Mouse (Mus musculus) heart, embryonic 15.5 days (tissue): ENCODE results near the gene Fhad1. TPM values are rescaled to one million over a fixed set of nuclear protein-coding genes. Genes with fewer than 3 reads are reported as not detected.
A peak's percentile ranks its signal among the peaks of the same experiment; 100 is the strongest.

Experiments
- ATAC-seq: fragments of 200-750 bp; cut with Nextera tagmentation; replicated peaks from 2 replicates; pipeline ENCODE4 v1.8.0; 2017; ENCODE audit warnings: low read depth, moderate TSS enrichment; ENCODE audit not compliant: insufficient number of reproducible peaks, insufficient read depth, low FRiP score
- H3K27ac ChIP-seq: fragments of 300-500 bp; sonication (generic); 2 replicates; pipeline ENCODE4 v1.5.1; 2015; ENCODE audit warnings: mild to moderate bottlenecking, inconsistent platforms
- H3K27me3 ChIP-seq: fragments of 300-500 bp; sonication (generic); 2 replicates; pipeline ENCODE4 v1.6.1; 2015; ENCODE audit warnings: inconsistent platforms
- H3K36me3 ChIP-seq: fragments of 300-500 bp; sonication (generic); 2 replicates; pipeline ENCODE4 v1.6.1; 2015; ENCODE audit warnings: mild to moderate bottlenecking, inconsistent platforms
- H3K4me1 ChIP-seq: fragments of 300-500 bp; sonication (generic); replicated peaks from 2 replicates; pipeline ENCODE4 v1.6.1; 2015; ENCODE audit warnings: inconsistent platforms
- H3K4me2 ChIP-seq: fragments of 300-500 bp; sonication (generic); 2 replicates; pipeline ENCODE4 v1.6.1; 2015; ENCODE audit warnings: inconsistent platforms, mild to moderate bottlenecking, moderate library complexity
- H3K4me3 ChIP-seq: fragments of 300-500 bp; sonication (generic); 2 replicates; pipeline ENCODE4 v1.5.1; 2015; ENCODE audit warnings: mild to moderate bottlenecking, inconsistent platforms
- H3K9ac ChIP-seq: fragments of 300-500 bp; sonication (generic); 2 replicates; pipeline ENCODE4 v1.6.1; 2015; ENCODE audit warnings: mild to moderate bottlenecking, inconsistent platforms
- H3K9me3 ChIP-seq: fragments of 300-500 bp; sonication (generic); replicated peaks from 2 replicates; pipeline ENCODE4 v1.6.1; 2016; ENCODE audit warnings: inconsistent platforms
- WGBS: fragments of 180-500 bp; shearing (Covaris S2); methylation state at CpG from one replicate; pipeline ENCODE4 v1.1.7; 2015; ENCODE audit warnings: mixed read lengths; 5-methylcytosine and 5-hydroxymethylcytosine counted together
- polyA plus RNA-seq: library from polyadenylated mRNA; unstranded; fragments of >200 nt; fragmentation: Nextera tagmentation; extraction: Ambion mirVana; gene quantifications from 2 replicates; pipeline ENCODE4 v1.2.1, GENCODE M21; 2015

Gene Fhad1
- polyA plus RNA-seq, 1 experiment from 2014 or later: 2.7 TPM

- H3K27ac ChIP-seq: no peak overlapping the region
- peaks cover 16% of the 10 kb centered on the region; the same call in 1 of the 2 replicates for H3K36me3 ChIP-seq
- no peak overlapping the region for H3K9ac ChIP-seq
- H3K4me2 ChIP-seq: no peak overlapping the region
- H3K27me3 ChIP-seq: no peaks in the 10 kb centered on the region
- ATAC-seq: no peak
- no peaks in the 10 kb centered on the region for H3K9me3 ChIP-seq
- WGBS: 63% methylated on average over 4 of the region's 4 CpGs
- H3K4me3 ChIP-seq: no peak overlapping the region
- peaks cover 37% of the 10 kb centered on the region for H3K4me1 ChIP-seq
These were observed 23.0 kb upstream of the Fhad1 start for GRCm38 (mm10) chr4:142037897-142038296.

GRCm38 (mm10) chr4:142028533-142028932, 13.7 kb upstream of the Fhad1 start:
- Histone ChIP-seq H3K4me2 (peak overlapping the region; percentile 42), H3K4me1 (peaks cover 5% of the 10 kb centered on the region), H3K27ac (no peak overlapping the region), H3K9ac (peak overlapping the region; percentile 31; the same call in 1 of the 2 replicates), H3K9me3 (no peaks in the 10 kb centered on the region), H3K4me3 (no peak overlapping the region), H3K27me3 (no peaks in the 10 kb centered on the region), H3K36me3 (peaks cover 24% of the 10 kb centered on the region; the same call in 1 of the 2 replicates)
- 14% methylated on average over 13 of the region's 13 CpGs for WGBS
- no peak for ATAC-seq

- Histone ChIP-seq H3K36me3 (peaks cover 17% of the 10 kb centered on the region; the same call in 1 of the 2 replicates), H3K4me3 (no peak overlapping the region), H3K27ac (no peak overlapping the region), H3K9me3 (no peaks in the 10 kb centered on the region), H3K9ac (no peak overlapping the region), H3K4me1 (peaks cover 11% of the 10 kb centered on the region), H3K27me3 (no peaks in the 10 kb centered on the region), H3K4me2 (no peak overlapping the region)
- WGBS: 49% methylated on average over 2 of the region's 2 CpGs
- ATAC-seq: no peak
These were observed 12.1 kb upstream of the Fhad1 start for GRCm38 (mm10) chr4:142026965-142027364.

GRCm38 (mm10) chr4:142024536-142024935, 9.7 kb upstream of the Fhad1 start:
- no peak overlapping the region for H3K4me3 ChIP-seq
- 85% methylated on average over 2 of the region's 2 CpGs for WGBS
- no peaks in the 10 kb centered on the region for H3K9me3 ChIP-seq
- peaks cover 11% of the 10 kb centered on the region for H3K4me1 ChIP-seq
- H3K9ac ChIP-seq: no peak overlapping the region
- H3K27ac ChIP-seq: no peak overlapping the region
- no peak overlapping the region for H3K4me2 ChIP-seq
- no peaks in the 10 kb centered on the region for H3K36me3 ChIP-seq
- ATAC-seq: no peak
- no peaks in the 10 kb centered on the region for H3K27me3 ChIP-seq

- H3K4me1 ChIP-seq: peaks cover 7% of the 10 kb centered on the region
- 64% methylated on average over 4 of the region's 4 CpGs for WGBS
These were observed 8.3 kb upstream of the Fhad1 start for GRCm38 (mm10) chr4:142023166-142023565.

GRCm38 (mm10) chr4:142017686-142018085, 2.8 kb upstream of the Fhad1 start:
- 15% methylated on average over 15 of the region's 15 CpGs for WGBS
- H3K27ac ChIP-seq: no peak overlapping the region
- peak overlapping the region; percentile 1; the same call in 1 of the 2 replicates for H3K4me3 ChIP-seq

More at GRCm38 (mm10) chr4:142023166-142023565, 8.3 kb upstream of the Fhad1 start:
- no peak overlapping the region for H3K4me2 ChIP-seq
- no peak overlapping the region for H3K4me3 ChIP-seq
- no peak overlapping the region for H3K9ac ChIP-seq
- H3K36me3 ChIP-seq: no peaks in the 10 kb centered on the region
- no peaks in the 10 kb centered on the region for H3K9me3 ChIP-seq
- ATAC-seq: no peak
- H3K27ac ChIP-seq: no peak overlapping the region
- no peaks in the 10 kb centered on the region for H3K27me3 ChIP-seq

GRCm38 (mm10) chr4:142011236-142011635, 3.6 kb downstream of the Fhad1 start:
- Histone ChIP-seq H3K4me1 (peaks cover 25% of the 10 kb centered on the region), H3K4me3 (no peak overlapping the region), H3K9me3 (no peaks in the 10 kb centered on the region), H3K9ac (no peak overlapping the region), H3K4me2 (no peak overlapping the region), H3K27ac (no peak overlapping the region), H3K27me3 (peaks cover 18% of the 10 kb centered on the region), H3K36me3 (no peaks in the 10 kb centered on the region)
- no peak for ATAC-seq
- 89% methylated on average over 13 of the region's 13 CpGs for whole genome bisulfite sequencing

More at GRCm38 (mm10) chr4:142017686-142018085, 2.8 kb upstream of the Fhad1 start:
- Histone ChIP-seq H3K36me3 (no peaks in the 10 kb centered on the region), H3K27me3 (peaks cover 21% of the 10 kb centered on the region), H3K9ac (no peak overlapping the region), H3K4me2 (peak overlapping the region; percentile 47), H3K9me3 (no peaks in the 10 kb centered on the region), H3K4me1 (peaks cover 34% of the 10 kb centered on the region)
- ATAC-seq: peak; percentile 27; the same call in 1 of the 2 replicates

- peaks cover 17% of the 10 kb centered on the region for H3K4me1 ChIP-seq
- no peak overlapping the region for H3K4me2 ChIP-seq
- H3K4me3 ChIP-seq: no peak overlapping the region
- ATAC-seq: no peak
- WGBS: 89% methylated on average over 7 of the region's 7 CpGs
- H3K36me3 ChIP-seq: no peaks in the 10 kb centered on the region
- no peak overlapping the region for H3K9ac ChIP-seq
- peaks cover 17% of the 10 kb centered on the region for H3K27me3 ChIP-seq
- H3K9me3 ChIP-seq: no peaks in the 10 kb centered on the region
- no peak overlapping the region for H3K27ac ChIP-seq
These were observed 4.4 kb downstream of the Fhad1 start for GRCm38 (mm10) chr4:142010441-142010840.

GRCm38 (mm10) chr4:142008206-142008605, 6.7 kb downstream of the Fhad1 start:
- Histone ChIP-seq H3K4me2 (no peak overlapping the region), H3K9me3 (no peaks in the 10 kb centered on the region), H3K27me3 (peaks cover 6% of the 10 kb centered on the region), H3K27ac (no peak overlapping the region), H3K4me1 (peaks cover 7% of the 10 kb centered on the region), H3K36me3 (no peaks in the 10 kb centered on the region), H3K9ac (no peak overlapping the region), H3K4me3 (no peak overlapping the region)
- ATAC-seq: no peak
- WGBS: 84% methylated on average over 11 of the region's 11 CpGs

- no peak overlapping the region for H3K4me2 ChIP-seq
- H3K4me3 ChIP-seq: no peak overlapping the region
- peaks cover 5% of the 10 kb centered on the region; the same call in 1 of the 2 replicates for H3K4me1 ChIP-seq
- no peaks in the 10 kb centered on the region for H3K36me3 ChIP-seq
- ATAC-seq: no peak
- no peak overlapping the region for H3K27ac ChIP-seq
- no peak overlapping the region for H3K9ac ChIP-seq
- no peaks in the 10 kb centered on the region for H3K9me3 ChIP-seq
- WGBS: 51% methylated on average over 9 of the region's 9 CpGs
- no peaks in the 10 kb centered on the region for H3K27me3 ChIP-seq
These were observed 14.3 kb downstream of the Fhad1 start for GRCm38 (mm10) chr4:142000581-142000980.

- no peak overlapping the region for H3K9ac ChIP-seq
- 54% methylated on average over 7 of the region's 7 CpGs for WGBS
- ATAC-seq: no peak
- H3K9me3 ChIP-seq: no peaks in the 10 kb centered on the region
- H3K4me3 ChIP-seq: no peak overlapping the region
- H3K4me2 ChIP-seq: no peak overlapping the region
- H3K27me3 ChIP-seq: no peaks in the 10 kb centered on the region
- H3K27ac ChIP-seq: no peak overlapping the region
- no peaks in the 10 kb centered on the region for H3K36me3 ChIP-seq
- peaks cover 5% of the 10 kb centered on the region; the same call in 1 of the 2 replicates for H3K4me1 ChIP-seq
These were observed 15.3 kb downstream of the Fhad1 start for GRCm38 (mm10) chr4:141999494-142000074.

- Histone ChIP-seq H3K4me1 (peaks cover 5% of the 10 kb centered on the region; the same call in 1 of the 2 replicates), H3K27ac (no peak overlapping the region), H3K4me3 (peak overlapping the region; percentile 37), H3K27me3 (no peaks in the 10 kb centered on the region), H3K4me2 (peak overlapping the region; percentile 53), H3K36me3 (no peaks in the 10 kb centered on the region), H3K9ac (no peak overlapping the region; the same call in 1 of the 2 replicates), H3K9me3 (no peaks in the 10 kb centered on the region)
- ATAC-seq: no peak
- WGBS: 36% methylated on average over 11 of the region's 11 CpGs
These were observed 16.5 kb downstream of the Fhad1 start for GRCm38 (mm10) chr4:141998282-141998821.
